Mouse (Mus musculus) layer of hippocampus, adult 9-10 months (tissue): ENCODE data around the gene Eif4h.
"Not testable (repeated sequence)": the region's sequence is repeated elsewhere in the genome, so short reads cannot be mapped to it uniquely, and the experiment has no call there.

Experiments used
- DNase-seq: peaks from one replicate; pipeline ENCODE4 v3.0.0; 2022; ENCODE audit warnings: low spot score

Eif4h gene

DNA sequence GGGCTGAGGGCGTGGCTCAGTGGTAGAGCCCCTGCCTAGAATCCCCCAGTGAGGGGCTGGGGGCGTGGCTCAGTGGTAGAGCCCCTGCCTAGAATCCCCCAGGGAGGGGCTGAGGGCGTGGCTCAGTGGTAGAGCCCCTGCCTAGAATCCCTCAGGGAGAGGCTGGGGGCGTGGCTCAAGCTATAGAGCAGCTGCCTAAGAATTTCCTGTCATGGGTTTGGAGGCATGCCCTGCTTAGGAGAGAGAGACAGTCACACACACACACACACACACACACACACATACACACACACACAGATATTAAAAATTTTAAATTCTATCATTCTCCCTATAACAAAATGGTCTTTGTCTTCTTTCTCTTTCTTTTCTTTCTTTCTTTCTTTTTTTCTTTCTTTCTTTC is 9.7 kb upstream of the Eif4h start:
- DNase-seq = not testable (repeated sequence)

DNA sequence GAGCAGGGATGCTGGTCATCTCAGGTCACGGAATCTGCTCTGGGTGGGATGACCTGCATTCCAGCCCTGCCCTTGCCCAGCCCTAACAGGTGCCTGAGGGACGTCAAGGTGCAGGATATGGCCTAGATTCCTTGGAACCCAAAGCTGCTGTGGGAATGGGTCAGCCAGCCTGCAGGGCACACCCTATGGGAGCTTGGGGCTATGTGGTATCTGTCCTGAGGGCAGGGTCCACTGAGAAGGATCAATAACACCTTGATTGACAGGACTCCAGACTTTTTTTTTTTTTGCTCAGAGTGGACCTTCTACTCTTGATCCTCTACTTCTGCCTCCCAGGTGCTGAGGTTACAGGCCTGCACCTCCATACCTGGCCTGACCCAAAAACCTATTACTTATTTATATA is 8.1 kb upstream of the Eif4h start:
- DNase-seq = no peak

DNA sequence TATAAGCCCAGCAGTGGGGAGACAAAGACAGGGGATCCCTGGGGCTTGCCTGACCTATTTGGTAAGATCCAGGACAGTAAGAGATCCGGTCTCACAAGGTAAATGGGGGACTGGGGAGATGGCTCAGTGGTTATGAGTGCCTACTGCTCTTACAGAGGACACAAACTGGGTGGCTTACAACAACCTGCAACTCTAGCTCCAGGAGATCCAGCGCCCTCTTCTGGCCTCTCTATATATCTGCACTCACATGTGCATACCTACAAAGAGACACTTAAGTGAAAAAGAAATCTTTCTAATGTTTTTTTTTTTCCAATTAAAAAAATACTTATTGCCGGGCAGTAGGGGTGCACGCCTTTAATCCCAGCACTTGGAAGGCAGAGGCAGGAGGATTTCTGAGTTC is 7.2 kb upstream of the Eif4h start:
- no peak for DNase-seq

DNA sequence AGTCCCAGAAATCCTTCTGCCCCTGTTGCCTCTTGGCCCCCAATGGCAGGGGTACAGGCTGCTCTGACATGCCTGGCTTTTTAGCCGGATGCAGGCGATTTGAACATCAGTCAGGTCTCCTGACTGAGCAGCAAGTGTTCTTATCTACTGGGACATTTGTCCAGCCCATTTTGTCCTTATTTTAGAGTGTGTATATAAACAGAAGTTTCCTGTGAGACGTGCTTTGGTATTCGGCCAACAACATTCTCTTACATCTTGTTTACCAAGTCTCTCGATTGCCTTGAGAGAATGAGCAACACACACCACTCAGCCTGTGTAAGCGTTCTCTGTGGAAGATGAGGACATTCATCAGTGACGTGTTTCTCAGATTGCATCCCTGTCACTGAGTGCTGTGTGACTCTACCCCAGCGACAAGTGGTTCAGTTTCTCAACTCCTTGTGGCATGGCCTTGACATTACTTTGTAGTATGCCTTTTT is 5.4 kb upstream of the Eif4h start:
- no peak for DNase-seq

DNA sequence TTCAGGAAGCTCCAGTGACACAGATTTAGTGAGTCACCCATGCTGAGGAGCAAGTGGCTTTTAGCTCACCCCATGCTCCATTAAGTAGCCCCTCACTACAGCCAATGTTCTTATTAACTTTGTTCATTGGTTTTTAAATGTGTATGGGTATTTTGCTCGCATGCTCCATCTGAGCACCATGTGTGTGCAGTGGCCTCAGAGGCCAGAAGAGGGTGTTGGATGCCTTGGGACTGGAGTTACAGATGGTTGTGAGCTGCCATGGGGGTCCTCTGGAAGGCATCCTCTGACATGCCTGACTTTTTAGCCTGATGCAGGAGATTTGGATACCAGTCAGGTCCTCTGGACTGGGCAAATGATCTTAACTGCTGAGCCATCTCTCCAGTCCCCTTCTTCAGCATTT is 4.8 kb upstream of the Eif4h start:
- DNase-seq = no peak

DNA sequence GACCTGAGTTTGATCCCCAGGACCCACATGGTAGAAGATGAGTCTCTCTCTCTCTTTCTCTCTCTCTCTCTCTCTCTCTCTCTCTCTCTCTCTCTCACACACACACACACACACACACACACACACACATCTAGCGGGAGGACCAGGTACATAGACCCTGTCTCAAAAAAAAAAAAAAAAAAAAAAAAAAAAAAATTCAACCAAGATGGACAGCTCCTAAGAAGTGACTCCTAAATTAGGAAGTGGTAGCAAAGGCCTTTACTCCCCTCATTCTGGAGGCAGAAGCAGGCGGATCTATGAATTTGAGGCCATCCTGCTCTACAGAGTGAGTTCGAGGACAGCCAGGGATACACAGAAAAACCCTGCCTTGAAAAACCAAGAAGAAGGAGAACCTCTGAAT is 1.1 kb upstream of the Eif4h start:
- DNase-seq = no peak

DNA sequence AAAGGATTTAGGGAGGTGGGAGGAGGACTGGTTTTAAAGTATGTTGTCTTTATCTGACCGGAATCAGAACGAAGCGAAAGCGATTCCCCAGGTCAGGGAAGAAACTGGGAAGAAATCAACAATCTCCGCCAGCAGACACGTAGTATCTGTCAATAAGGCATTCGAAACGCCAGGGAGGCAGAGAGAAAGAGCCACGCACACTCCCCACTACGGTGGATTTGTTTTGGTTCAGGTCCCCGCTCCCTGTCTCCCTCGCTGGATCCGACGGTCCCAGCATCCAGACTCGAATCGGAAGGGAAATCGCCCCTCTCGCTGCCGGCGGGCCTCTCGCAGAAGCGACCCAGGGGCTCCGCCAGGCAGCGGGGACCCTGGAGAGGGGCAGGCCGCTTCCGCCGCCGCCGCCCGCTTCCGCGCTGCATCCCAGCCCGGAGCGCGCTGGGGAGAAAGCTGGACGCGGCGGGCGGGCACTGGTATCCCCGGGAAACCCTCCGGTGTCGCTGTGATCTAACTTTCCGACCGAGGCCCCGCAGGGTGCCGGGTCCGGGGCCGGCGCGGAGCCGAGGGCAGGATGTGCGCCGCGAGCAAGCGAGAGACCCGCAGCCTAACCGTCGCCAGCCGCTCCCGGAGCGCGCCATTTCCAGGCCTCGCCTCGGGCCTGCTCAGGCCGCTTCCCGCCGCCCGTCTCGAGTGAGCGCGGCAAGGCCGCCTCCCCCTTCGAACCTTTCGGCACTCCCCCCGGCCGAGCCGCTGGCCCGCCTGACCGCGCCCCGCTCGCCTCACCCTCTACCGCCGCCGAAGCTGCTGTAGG is 625 bp downstream of the Eif4h start:
- DNase-seq = no peak

DNA sequence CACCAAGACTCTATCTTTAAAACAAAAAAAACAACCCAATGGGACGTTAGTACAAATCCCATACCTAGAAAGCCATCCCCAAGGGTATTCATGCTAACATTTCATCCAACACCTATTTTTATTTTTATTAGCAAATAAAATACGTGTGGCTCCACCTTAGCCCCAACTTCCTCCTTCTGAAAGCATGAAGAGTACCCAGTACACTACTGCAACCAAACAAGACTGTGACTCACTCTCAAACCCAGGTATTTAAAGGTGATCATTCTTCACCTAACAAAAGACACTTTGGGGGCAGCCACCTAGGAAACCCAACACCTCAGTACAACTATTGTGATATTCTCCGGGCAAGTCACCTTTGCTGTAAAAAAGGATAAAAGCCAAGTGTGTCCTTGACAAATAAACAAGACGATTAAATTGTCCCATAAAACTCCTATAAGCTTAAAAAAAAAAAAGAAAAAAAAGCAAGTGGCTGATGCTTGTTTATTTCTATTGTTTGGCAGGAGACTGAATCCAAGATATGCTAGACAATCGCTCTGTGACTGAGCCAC is 1.4 kb downstream of the Eif4h start:
- no peak for DNase-seq

DNA sequence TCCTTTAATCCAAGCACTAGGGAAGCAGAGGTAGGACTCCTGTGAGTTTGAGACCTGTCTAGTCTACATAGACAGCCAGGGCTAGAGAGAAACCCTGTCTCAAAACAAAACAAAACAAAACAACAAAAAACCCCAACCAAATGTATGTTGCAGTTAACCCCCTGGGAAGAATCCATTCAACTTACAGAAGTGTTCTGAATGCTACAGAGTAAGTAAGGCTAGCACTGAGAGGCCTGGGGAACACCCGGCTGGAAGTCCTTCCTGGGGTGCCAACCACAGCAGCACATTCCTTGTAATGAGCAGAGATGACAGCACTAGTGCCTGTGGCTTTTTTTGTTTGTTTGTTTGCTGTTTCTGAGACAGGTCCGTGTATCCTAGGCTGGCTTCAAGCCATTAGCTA is 6.4 kb downstream of the Eif4h start:
- DNase-seq = no peak

DNA sequence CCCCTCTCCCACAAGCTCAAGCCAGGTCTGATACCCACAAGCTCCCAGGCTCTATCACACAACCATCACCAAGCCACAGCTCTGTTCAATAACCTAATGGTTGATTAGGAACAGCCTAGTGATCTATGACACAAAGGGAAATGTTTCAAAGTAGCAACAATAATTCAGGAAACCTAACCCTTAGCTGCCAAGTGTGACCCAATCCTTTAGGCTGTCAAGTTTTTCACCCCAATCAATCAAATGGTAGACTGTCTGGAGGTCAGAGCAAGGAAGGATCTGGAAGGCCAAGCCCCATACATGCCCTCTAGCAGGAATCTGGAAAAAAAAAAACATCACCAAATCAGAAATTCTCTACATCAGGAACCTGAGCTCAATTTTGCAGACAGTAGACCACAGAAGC is 8.5 kb downstream of the Eif4h start:
- DNase-seq = no peak

DNA sequence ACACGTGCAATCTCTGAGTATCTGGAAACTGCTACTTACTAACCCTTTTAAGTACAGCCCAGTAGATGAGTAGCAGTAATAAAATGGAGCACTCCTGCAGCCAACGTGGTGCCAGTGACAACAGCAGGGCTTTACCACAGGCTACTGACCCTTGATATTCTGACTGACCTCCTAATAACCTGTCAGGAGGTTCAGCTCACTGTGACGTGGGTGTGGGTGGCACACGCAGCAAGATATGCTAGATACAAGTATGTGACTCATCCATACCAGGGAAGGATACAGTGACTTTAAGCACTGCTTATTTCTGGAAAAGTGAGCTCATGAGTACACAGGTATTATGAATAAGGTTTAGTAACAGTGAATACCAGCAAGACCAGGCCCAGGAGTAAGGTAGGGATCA is 9.8 kb downstream of the Eif4h start:
- no peak for DNase-seq

DNA sequence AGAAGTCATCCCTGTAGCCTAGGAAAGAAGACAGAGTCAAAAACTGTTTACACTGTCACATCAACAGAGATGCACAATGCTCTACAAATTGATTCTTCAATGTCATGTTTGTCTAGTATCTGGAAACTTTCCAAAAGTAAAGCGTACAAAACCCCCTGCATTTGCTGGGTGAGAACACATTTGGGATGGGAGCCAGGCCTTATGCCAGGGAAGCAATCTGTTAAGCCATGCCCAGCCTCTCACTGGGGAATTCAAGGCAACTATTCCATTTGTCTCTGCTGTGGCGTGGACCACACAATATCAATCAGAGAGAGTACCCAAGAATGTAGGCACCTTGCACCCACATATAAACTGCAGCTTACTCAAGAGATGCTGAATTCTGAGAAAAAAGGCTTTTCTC is 17.2 kb downstream of the Eif4h start:
- peak; percentile 69 for DNase-seq

DNA sequence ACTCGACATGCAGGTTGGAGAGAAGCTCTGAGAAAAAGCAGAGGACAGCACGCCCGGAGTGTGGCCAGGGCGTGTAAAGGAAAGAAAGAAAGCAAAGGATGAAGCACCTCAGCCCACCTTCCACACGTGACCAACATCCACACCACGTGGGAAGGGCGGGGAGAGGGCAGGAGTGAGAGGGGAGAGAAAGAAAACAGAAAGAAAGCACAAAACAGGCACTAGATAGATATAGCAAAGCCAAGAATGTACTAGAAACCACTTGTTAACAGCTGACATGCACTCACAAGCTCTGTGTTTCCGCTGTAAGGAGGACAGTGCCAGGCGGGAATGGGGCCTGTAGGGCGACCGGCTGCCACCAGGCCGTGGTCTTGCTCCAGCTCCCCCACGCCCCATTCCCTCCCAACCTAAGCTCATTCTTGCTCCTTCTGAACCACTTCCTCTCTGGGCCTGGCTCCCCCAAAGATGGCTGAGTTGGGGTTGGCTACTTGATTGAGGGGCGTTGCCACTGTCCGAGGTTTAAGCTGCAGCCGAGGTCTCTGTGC is 18.1 kb downstream of the Eif4h start:
- no peak for DNase-seq

DNA sequence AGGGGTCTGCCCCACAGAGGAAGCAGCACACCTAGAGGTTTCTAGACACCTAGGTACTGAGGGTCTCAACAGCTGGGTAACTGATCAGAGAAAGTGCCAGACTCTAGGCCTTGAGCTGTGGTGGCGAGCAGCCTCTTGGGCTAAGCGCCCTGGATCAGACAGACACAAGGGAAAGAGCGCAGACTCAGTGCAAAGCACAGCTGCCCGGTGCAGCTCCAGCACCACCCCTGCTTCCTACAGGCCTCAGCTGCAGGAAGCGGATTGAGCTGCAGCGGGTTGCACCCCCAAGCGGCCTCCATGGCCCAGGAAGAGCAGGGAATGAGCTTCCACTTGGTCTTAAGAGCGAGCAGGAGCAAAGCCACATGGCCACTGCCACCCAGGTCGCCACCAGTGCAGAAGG is 18.8 kb downstream of the Eif4h start:
- no peak for DNase-seq

DNA sequence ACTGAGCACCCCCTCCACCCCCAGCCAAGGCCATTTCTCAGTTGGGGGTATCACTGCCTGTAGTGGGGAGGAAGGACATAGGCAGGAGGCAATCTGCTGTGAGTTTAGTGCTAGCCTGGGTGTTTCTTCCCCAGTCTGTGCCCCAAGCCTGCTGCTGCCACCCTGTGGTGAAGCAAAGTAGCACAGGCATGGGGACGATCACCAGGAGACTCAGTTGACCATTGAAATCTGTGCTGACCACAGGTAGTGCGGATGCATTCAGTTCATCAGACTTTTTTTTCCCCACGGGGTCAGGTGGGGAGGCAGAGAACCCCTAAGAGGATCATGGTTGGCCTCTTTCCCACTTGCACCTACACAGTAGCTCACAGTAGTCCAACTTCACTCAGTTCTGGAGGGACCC is 22.2 kb downstream of the Eif4h start:
- no peak for DNase-seq

DNA sequence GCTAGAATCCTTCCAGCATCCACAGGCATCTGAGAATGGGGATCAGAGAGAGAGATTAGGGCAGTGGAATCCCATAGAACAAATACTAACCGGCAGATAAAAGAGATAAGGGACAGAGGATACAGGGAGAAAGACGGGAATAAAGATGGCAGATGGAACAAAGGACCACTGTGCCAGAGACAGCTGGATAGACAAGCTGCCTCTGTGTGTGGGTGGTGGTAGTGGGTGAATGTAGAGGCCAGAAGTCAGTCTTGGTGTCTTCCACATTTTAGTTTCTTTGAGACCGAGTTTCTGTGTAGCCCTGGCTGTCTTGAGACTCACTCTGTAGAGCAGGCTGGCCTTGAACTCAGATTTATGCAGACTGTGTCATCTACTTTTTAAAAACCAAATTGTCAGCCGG is 23.5 kb downstream of the Eif4h start:
- DNase-seq = no peak

DNA sequence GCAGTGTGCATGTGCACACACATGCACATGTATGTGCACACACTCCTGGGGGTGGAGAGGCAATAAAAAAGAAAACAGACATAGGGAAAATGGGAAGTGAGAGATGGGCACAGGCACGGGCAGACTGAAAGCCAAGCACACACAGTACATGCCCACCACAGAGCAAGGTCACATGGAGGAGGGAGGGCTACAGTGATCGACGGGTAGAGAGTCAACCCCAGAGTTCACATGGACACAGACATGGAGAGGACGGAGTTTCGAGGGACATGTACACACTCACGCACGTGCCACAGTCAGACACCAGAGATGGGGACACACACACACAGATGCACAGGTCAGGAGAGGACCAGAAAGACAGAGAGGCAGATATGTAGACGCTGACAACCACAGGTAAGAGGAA is 23.9 kb downstream of the Eif4h start:
- no peak for DNase-seq

DNA sequence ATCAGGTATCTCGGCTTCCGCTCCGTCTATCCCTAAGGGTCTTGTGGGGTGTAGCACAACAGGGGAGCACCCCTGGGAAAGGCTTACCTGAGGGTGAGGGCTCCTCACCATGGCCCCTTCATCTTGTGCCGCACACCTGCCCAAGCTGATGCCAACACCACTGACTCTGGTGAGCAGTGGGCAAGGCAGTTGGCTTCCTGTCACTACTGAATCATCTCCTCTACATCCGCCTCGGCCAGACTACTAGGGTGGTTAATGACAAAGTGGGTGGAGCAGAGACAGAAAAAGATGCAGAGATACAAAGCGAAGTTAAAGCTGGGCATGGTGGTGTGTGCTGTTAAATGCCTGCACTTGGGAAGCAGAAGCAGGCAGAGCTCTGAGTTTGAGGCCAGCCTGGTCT is 24.5 kb downstream of the Eif4h start, which contains the start of gene Lat2:
Gene Lat2, minus strand, starts transcription at position 224 of the 400 bp plus-strand sequence.
- DNase-seq = no peak

DNA sequence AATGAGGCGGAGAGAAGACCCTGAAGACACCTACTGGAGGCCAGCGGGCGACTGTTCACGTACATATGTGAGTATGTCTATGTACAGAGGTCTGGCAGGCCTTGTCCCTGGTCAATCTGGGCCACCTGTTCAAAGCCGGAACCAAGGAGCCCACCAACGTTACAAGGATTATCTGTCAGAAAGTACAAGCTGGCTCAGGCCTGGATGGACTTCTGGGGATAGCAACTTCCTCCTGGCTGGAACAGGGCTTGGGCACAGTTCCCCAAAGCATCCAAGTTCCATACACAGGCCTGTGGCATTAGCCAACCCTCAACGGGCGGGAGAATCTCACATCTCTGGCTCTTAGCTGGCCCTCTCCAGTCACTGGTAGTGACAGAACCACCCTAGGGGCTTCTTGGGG is 25.0 kb downstream of the Eif4h start:
- no peak for DNase-seq

DNA sequence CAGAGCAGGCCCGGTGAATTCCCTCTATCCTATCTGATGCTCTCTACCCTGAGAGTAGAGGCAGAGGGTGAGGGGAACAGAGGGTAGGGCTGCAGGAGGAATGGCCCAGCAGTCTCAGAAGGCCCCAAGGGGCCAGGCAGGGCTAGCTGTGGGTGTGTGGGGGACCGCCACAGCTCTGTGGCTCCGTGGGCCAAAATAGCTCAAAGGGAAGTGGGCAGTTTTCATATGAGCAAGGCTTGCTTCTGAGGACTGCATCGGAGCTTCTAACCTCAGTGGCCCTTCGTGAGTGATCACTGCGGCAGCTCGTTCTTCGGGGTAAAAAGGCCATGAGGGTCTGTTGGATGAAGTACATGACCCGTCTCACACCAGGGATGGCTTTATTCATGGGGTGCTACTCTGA is 25.6 kb downstream of the Eif4h start:
- DNase-seq = no peak

DNA sequence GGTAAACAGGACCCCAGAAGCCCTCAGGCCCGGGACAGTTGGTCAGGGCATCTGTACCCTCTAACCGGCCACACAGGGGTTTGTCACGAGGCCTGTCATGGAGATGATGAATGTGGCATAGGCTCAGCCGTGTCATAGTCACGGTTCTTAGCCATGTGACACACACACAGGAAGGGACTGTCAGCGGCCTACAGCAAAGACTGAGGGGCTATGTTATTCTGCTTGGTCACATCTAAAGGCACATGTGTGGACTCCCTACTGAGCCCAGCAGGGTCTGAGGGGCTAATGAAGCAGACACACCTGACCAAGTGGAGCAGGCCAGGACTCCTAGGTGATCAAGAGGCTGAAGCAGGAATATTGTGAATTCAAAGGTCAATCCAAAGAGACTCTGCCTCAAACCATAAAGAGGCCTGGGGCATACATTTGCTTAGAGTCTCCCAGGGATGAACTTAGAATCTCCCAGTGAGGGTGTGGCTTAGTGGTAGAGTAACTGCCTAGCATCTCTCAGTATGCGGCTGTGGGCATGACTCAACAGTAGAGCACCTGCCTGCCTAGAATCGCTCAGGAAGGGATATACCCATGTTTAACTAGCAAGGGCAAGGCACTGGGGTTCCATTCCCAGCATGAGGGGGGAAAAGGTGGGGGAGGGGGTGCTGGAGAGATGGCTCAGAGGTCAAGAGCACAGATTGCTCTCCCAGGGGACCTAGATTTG is 27.3 kb downstream of the Eif4h start:
- DNase-seq = no peak

DNA sequence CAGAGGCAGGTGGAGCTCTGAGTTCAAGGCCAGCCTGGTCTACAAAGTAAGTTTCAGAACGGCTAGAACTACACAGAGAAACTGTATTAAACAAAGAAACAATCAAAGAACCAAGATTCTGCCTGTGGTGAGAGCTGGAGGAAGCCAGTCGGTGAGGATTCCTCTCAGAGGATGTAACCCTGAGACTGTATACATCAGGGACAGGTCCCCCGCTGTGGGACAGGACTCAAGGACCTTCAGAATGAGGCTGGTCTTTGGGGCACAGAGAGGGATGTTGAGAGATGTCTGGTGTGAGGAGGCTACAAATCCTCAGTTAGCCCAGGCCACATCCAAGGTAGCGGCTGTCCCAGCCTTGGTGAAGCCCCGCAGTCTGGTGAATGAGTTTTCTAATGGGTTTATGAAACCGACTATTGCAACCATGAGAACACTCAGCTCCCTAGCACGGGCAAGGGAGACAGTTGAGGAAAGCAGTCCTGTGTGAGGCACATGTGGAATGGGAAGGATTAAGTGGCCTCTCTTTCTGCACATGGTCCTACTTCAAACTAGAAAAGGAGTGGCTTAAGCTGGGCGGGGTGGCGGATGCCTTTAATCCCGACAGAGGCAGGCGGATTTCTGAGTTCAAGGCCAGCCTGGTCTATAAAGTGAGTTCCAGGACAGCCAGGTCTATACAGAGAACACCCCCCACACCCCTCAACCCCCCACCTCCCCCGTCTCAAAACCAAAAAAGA is 29.2 kb downstream of the Eif4h start:
- DNase-seq = no peak
